Mouse (Mus musculus) adrenal gland, postnatal 14 days (tissue): ENCODE data around the gene Hmcn2. TPM values are rescaled to one million over a fixed set of nuclear protein-coding genes. Genes with fewer than 3 reads are reported as not detected.

Experiments
- DNase-seq: peaks from one replicate; pipeline ENCODE4 v3.0.0; 2021; ENCODE audit warnings: mixed read lengths
- total RNA-seq: library from RNA; stranded (reverse); gene quantifications from 2 replicates; pipeline ENCODE4 v1.2.3, GENCODE M21; 2021

The Hmcn2 gene
- total RNA-seq, 1 experiment from 2014 or later: 4.3 TPM

DNA sequence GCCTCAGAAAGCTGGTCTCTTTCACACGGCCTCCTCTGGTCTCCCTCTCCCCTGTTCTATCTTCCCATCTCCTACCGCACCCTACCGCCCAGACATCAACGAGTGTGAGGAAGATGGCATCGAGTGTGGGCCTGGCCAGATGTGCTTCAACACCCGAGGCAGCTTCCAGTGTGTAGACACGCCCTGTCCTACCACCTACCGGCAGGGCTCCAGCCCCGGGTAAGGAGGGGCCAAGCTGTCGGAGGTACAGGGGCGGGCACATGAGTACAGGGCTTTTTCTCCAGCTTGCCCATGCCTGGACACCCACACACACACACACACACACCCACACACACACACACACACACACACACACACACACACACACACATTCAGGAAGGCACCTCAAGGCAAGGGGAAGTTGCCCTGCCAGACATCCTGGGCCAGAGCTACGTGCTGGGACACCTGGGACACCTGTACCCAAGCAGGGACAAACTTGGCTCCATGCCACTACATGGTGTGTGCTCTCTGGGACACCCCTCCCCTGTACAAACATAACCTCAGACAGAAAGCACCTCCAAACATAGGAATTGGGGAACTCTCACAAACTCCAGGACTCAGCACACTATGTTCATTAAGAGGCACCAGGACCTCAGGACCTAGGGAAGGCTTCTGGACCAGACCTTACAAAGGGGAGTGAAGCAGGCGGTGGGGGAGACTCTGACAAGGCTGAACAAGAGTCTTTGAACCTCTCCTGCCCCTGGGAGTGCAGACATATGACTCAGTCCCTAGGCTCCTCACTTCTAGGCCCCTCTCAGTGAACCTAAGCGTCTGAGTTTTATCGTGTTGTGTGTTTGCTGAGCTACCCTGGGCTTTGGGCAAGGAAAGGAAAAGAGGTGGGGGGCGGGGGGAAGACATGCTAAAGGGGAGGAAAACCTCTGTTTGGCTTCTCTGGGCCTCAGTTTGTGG, 145.0 kb downstream of the Hmcn2 start:
- DNase-seq: no peak

DNA sequence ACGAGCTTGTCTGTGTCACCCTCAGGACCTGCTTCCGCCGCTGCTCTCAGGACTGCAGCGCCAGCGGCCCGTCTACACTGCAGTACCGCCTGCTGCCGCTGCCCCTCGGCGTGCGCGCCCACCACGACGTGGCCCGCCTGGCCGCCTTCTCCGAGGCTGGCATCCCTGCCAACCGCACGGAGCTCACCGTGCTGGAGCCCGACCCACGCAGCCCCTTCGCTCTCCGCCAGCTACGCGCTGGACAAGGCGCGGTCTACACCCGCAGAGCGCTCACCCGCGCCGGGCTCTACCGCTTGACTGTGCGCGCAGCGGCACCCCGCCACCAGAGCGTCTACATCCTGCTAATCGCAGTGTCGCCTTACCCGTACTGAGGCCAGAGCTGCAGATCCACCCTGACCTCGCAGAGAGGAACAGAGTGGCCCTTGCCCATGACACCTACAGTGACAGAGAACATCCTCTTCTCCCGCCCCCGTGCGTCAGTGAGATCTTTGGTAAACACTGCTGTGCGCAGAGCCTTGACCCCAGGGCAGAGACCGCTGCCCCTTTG, 145.9 kb downstream of the Hmcn2 start:
- peak; percentile 79 for DNase-seq

DNA sequence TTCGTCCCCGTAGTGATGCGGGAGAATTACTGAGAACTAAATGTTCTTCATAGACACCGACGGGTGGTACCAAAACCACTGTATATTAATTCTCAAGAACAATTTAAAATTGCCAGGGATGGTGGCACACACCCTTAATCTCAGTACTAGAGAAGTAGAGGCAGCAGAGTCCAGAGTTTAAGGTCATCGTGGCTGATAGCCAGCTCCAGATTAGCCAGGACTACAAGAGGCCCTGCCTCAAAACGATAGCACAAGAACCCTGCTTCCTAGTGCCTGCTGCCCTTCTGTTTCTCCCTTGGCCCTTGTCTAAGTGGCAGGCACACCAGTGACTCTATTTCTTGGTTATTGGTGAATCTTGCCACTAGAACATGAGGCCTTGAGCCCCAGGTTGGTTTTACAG, 146.7 kb downstream of the Hmcn2 start:
- DNase-seq: no peak

DNA sequence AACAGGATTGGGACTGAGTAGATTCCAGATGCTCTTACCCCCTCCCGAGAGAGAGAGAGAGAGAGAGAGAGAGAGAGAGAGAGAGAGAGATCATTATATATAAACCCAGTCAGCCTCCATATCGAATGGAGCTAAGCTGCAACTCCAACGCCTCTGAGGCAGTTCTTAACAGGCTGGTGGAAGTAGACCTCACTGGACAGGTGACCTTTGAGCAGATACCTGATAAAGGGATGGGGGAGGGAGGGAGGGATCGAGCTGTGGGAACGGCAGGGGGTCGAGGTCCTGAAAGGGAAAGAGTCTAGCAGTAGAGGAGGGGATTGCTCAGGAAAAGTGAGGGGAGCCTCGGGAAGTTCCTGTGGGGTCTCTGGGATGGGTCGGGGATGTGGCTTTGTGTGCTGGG, 147.8 kb downstream of the Hmcn2 start:
- no peak for DNase-seq

DNA sequence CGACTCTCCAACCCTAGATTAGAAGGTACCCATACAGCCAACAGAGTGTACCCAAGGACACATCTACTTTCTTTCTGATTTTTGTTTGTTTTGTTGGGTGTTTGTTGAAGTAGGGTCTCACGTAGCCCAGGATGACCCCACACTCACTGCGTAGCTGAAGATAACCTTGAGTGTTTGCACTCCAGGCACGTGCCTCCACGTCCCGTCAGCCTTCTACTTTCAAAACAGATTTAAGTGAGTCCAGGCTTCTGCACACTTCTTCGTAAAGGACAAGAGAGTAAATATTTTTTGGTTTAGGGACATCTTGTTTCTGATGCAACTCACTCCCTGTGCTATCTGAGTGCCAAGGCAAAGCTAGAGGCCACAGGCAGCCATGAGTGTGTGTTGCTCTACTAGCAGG, 149.0 kb downstream of the Hmcn2 start:
- no peak for DNase-seq

DNA sequence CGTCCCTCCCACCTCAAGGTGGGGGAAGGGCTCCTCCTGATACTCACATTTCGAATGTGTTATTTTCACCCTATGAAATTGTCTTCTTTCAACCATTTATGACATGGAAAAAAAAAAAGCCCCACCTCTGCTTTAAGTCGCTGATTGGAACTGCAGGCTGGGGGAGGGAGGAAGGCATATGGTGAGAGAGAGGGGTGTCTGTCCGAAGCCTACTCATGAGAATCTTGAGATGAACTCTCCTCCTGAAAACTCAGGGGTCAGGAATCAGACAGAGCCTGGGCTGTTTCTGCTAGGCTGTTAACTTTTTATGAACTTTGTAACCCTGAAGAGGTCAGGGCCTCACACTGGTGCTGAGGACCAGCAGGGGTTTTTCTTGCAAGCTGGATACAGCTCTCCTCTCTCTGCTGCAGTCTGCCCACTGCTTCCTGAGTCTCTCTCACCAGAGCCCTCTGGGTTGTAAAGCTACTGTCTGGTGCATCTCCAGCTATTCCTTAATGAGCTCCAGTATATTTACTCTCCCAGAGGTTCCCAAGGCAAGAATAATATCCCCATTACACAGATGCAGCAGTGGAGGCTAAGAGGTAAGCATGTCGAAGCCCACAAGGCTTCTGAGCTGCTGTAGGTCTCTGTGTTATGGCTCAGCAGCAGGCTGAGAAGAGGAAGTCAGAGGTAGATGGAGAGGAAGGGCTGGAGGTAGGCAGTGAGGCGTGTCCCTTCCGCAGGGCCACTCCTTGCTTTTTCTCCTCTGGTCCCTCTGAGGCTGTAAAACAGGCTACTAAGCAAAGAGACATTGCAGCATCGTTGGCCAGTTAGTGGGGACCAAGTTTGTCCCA, 149.7 kb downstream of the Hmcn2 start:
- DNase-seq: no peak

DNA sequence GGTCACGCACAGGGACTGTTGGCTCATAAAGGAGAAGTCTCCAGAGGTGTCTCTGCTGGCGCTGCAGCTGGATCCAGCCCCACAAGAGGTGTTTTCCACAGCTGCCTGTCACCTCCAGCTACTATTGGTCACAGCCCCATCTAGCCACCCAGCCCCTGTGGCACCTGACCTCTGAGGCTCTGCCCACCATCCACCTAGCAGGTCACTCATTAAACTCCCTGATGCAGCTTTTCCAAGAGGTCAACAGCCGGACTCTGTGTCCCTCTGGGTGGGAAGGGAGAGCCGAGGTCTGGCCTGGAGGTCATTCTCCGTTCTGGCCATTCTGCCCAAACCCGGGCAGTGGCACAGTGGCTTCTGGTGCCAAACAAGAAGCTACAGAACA, 150.3 kb downstream of the Hmcn2 start:
- DNase-seq: no peak

DNA sequence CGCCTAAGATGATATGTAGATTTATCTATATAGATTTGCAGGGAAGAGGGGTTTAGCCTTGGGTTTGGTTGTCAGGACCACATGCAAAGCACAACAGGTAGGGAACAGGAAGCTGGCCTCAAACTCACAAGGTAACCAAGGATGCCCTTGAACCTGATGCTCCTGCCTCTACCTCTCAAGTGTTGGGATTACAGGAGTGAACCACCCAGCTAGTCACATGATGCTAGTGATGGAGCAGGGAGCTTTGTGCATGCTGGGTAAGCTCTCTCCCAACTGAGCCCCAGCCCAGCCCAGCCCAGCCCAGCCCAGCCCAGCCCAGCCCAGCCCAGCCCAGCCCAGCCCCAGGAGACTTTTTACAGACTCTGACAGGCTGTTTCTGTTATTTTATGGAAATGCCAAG, 153.2 kb downstream of the Hmcn2 start:
- DNase-seq: no peak

DNA sequence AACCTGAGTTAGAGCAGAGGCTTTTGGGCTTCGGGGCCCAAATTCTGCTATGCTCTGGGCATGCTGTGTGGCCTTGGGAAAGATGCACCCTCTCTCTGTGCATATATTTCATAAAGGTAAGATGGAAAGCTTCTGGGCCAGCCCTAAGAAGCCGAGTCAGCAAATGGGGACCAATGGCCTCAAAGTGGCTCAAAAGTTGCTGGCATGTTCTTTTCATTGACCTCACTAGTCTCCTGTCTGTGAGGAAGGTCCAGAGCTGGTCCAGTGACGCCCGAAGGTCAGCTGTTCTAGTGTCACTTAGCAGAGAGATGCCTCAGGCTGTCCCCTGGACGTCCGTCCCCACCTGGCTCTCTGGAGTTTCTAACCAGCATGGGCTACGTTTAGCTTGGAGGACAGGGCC, 154.6 kb downstream of the Hmcn2 start:
- DNase-seq: no peak

DNA sequence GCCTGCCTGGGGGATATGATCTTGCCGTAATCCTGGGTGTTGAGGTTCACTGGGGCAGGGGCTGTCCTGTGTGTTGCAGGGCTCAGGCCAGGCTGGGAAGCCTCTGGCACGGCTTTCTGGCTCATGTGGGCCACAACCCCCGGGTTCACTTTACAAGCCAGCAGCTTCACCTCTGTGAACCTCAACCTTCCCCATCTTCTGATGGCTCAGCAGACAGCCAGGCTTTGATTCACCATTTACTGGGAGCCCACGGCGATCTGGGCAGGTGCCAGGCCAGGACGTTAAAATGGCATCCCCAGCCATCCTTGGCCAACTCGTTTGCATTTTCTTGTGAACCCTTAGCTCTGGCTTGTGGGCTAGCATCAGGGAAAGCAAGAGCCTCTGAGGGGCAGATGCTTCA, 155.3 kb downstream of the Hmcn2 start:
- no peak for DNase-seq

DNA sequence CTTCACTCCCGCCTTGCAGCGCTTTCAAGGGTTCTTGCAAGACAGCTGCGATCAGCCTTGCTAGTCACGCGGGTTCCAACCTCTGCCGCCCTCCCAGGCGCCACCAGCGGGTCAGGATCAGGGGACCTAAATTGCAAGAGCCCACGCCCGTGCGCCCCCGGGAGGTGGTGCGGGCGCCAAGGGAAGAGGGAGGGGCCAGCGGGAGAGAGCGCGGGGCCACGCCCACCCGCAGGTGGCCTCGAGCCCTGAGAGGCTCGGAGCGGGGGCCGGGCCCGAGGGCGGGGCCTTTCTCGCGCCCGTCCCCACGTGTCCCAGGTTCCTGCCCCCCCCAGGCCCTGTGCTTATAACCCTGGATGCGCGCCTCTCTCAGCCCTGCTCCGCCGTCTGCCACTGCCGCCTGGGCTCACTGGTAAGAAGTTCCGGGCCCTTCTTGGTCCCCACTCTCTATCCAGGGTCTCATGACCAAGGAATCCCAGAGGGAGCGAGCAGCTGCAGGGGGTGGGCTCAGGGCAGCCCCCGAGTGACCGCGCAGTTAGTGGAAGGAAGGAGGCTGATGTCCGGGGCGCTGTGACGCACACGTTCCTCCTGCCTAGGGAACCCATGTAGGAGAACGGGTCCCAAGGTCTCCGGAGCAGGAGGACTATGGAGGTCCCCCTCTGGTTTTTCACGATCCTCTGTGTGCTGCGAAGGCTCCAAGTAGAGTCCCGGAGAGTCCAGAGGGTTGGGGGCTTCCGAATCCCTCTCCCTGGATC, 155.9 kb downstream of the Hmcn2 start, which contains the start of gene Ass1:
Gene Ass1 (plus strand): TSS at position 277 of the 752 bp plus-strand sequence.
- DNase-seq: peak; percentile 93

DNA sequence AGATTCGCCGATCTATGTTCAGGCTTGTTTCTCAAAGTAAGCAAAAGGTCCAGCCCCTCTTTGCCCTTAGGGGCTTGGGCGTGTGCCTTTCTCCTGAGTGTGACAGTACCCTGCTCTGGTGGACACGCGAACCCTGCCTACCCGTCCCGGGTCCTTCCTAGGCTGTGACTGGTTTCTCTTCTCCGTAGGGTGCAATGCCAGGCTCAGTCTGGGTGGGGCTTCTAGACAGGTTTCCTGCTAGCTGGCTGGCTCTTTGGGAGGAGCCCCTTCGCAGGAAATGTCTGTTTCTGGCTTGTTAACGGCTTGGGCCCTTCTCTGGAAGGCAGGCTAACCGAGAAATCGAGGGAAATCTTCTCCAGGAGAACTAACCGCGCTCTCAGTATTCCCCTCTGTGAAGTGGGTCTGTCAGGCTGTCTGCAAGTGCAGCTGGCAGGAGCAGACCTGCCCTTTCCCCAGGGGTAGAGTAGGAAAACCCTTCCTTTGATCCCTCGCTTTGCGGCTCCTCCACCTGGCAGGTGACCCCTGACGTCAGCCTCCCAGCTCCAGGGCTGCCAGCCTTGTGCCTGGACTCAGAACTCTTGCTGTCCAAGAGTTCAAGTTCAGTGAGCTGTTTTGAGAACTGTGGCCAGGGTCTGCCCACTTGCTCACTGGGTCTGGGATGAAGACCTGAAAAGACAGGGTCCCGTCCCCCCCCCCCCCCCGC, 156.6 kb downstream of the Hmcn2 start:
- DNase-seq: peak; percentile 44

DNA sequence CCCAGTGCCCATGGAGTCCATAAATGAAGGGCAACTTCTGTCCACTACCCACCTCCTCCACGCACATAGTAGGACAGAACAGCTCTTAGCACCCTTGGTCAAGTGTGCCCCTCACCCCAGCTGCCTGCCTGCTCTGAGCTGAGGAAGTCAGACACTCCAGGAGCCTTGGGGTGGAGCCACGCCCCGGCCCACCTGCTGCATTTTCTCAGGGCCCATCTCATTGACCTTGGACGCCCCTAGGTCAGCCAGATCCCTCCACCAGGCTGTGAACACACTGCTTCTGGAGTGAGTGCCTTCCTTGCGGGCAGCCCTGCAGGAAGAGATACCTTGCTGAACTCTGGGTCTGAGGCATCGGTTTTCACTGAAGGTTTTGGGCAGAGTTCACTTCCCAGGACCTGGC, 157.4 kb downstream of the Hmcn2 start:
- DNase-seq: no peak

DNA sequence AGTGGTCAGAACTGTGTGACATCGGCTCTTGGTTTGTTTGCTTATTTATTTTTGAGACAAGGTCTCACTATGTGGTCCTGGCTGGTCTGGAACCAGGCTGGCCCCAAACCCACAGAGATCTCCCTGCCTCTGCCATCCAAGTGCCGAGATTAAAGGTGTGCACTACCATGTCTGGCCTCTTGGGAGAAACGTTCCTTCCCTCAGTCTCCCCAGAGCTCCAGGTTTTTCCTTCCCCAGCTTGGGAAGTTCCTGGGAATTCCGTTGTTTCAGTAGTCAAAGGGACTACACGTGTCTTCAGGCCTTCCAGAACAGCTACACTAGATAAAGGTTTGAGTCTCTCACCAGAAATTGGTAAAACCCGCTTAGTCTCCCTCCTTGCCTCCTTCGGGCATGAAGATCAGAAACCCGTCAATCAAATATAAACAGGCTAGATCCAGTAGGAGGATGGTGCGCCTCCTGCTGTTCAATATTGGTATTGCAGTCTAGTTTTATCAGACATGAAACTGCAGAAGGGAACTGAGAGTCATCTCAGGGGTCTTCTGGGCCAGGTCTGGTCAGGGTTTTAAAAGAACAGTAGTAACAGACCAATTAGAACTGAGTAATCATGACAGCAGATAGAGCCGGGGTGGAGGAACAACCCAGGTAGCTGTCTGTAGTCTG, 158.3 kb downstream of the Hmcn2 start:
- DNase-seq: peak; percentile 76

DNA sequence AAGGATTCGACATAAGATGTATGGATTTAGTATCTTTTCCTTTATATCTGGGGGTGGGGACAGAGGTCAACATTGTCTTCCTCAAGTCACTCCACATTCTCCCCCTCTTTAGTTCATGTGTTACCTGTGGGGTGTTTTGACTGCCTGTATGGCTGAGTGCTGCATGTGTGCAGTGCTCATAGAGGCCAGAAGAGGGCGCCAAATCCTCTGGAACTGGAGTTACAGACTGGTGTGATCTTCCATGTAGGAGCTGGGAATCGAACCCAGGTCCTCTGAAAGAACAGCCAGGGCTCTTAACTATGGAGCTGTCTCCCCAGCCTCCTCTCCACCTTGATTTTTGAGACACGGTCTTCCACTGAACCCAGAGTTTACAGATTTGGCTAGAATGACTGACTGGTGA, 159.7 kb downstream of the Hmcn2 start:
- no peak for DNase-seq

DNA sequence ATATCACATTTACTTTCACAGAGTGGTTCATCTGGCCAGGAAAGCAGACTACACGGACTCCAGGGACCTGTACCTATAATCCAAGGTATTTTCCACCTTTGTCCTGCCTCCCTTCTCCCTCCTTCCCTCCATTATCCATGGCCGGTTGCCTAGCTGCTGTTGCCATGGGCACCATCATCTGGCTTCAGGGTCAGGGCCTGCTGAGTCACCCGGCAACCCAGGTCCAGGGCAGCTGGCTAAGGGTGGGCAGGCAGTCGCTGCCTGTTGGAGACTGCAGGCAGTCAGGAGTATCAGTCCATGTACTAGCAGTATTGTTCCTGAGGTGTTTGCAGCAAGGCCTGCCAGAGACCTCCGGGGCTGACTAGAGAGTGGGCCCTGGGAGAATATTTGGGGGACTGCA, 160.5 kb downstream of the Hmcn2 start:
- DNase-seq: peak; percentile 72

DNA sequence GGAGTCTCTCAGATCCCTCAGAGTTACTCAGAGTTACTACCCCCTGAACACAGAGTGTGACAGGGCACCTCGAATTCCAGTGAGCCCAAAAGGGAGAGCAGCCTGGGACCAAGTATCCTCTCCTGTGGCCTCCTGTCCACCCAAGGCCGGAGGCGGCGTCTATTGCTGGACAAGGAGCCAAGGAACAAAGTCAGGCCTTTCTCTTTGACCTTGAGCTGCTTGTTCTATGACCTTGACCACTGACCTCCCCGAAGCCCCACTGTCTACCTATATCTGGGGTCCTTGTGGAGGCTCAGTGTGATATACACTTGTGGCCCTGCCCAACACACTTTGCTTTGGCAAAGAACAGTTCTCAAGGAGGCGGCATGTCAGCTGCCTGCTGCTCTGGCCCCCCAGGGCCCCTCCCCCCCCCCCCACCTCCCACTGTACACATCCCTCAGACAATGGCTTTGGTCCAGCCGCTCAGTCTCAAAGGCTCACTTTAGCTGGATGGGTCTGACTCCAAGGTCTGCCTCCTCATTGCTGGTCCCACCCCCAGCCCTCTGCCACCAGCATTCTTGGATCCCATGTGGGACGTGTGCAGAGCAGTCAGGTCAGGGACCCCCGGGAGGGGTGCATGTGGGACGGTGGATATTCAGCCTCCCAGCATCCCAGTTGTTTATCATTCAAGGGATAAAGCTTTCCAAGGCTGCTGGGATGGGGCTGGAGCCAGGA, 162.0 kb downstream of the Hmcn2 start:
- DNase-seq: no peak

DNA sequence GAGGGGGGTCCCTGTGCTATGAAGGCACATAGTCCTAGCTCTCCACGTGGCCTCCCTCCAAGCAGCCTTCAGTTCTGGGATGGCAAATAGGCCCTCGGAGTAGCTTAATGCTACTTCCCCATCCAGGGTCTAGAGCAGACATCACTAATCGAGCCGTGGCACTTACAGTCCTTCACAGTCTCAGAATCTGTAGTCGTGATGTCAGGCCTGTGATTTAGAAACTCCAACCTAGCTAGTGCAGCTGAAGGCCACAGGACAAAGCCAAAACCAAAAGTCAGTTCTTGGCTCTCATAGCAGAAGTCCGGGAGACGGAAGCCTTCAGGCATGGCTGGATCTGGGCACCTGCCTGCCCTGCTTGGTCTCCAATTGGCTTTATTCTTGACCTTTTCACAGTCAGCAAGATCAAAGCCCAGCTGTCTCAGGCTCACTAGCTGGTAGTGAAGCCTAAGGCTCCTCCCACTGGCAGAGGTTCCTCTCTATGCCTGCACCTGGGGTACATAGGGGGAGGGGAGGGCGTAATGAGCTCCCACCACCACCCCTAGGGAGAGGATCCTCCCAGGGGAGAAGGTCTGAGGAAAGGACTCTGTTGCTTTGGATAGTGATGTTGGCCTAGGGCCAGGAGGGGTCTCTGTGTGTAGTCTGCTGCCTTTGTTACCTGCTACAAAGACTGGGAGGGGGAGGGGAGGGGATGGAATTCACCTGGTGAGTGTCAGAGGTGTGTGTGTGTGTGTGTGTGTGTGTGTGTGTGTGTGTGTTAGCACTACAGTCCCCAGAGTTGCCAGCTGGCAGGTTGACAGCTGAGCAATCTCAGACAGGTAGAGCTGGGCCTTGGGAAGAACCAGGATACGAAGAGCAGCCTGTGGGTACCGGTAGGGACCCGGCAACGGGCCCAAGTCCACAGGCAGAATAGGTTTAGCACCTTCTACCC, 163.3 kb downstream of the Hmcn2 start:
- DNase-seq: no peak

DNA sequence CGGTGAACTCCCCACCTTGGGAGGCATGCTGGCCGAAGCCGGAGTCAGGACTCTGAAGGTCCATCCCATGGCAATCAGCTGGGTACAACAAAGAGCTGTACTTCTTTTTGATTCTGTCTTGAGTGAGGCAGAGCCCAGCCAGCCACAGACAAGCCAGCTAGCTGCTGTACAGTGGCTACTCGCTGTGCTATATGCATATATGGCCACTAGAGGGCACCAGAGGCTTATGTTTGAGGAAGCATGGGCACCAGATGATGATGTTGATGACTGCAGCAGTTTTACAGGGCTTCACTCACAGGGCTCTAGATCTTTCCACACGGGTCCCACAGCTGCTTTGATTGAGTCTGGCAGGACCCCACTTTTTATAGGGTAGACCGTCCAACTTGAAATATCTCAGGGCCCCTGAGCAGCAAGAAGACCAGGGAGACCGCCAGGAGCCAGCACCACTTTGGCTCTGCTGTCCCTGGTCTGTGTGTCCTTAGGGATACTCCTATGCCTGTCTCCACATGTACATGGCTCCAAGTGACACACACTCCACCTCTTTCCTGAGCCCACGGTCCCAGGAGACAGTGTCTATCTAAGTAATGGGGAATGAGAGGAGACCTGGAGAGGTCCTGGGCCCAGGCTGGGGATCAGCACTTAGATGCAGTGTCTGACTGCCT, 168.8 kb downstream of the Hmcn2 start:
- peak; percentile 89 for DNase-seq
